Mouse (Mus musculus): ENCODE results near the gene Rbm14. TPM values are rescaled to one million over a fixed set of nuclear protein-coding genes. Genes with fewer than 3 reads are reported as not detected.

Rbm14 gene
- 5.0 TPM for polyA plus RNA-seq (2014; fragmentation: Illumina TruSeq; extraction: RNeasy Lipid Tissue Mini Kit (QIAGEN cat#74804); ENCODE audit: low read depth, low replicate concordance)

GRCm38 (mm10) chr19:4811063-4811908 lies at the start of gene Rbm14, which contains the start of gene Gm21992:
Gene Rbm14, minus strand, starts transcription at chr19:4811634.
Gene Gm21992, minus strand, starts transcription at chr19:4811612.

DNA sequence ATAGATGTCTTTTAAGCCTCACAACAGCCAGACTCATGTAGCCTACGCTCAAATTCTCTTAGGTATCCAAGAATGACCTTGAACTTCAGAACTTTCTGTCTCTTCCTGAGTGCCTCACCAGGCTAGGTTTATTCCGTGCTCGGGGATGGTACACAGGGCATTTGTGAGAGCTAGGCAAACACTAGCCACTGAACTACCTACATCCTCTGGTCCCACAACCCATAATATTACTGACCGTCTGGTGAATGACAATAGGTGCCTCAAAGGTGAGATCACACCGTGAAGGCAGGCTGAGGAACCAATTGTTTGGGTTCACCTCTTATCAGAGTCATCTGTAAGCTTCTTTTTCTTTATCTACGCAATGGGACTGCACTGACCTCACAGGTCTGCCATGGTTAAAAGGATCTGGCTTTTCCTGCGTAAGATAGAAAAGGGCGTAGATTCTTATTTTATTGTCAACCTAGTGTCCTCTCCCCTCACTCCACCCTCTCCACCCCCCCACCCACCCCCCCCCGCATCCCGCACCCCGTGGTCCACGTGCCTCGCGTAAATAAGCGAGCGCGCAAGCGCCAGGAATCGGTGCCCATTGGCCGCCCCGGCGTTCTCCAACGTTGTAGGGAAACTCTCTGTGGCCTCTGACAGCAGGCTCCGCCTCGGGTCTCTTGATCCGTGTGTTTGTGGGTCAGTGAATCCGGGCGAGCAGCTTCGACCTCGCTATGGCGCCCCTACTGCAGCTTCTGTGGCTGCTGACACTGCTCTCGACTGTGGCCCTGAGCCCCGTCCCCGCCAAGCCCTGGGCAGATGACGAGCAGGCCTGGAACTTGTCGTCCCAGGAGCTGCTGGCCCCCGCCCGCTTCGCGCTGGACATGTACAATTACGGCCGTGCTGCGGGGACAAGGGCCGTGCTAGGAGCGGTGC lies 43.4 kb upstream of the Rbm14 start, which contains the start of gene Ctsf:
Ctsf (plus strand) TSS at position 579 of the 918 bp plus-strand sequence.

GRCm38 (mm10) chr19:4839149-4839548 lies 27.7 kb upstream of the Rbm14 start, which contains the start of the genes Ccs and Ccdc87:
Gene Ccs, minus strand, starts transcription at chr19:4839332.
Gene Ccdc87, plus strand, starts transcription at chr19:4839366.

GRCm38 (mm10) chr19:4793831-4794422 lies 17.5 kb downstream of the Rbm14 start, which contains the start of gene Rbm4:
Gene Rbm4, minus strand, starts transcription at chr19:4793901.

DNA sequence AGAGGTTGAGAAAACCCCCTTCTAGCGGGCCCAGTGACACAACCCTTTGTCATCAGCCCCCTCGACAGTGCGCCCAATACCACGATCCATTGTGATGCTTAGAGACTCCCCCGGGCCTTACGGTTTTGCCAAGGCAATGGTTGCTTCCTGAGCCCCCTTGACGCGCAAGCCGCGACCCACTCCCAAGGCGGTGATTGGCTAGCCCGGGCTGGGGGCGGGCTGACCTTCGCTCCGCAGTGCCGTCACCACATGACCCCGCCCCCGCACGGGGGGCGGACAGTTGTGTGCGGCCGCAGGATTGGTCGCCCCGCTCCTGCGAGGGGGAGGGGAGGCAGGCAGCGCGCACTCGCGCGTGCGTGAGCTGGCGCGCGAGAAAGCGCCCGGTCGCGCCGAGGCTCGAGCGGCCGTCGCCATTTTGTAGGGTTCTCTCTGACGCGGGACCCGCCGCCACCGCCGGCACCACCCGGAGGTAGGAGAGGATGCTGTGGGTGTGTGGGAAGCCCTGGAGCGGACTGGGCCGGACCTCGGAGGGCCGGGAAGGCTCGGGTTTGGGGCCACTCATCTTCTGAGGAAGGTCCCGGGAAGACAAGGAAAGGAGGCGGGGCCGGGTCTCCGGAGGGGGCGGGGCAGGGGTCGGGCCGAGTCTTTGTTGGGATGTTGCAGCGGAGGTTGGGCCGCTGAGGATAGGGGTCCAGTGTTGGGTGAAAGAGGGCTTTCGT lies 55.1 kb downstream of the Rbm14 start, which contains the start of gene Rbm4b:
Rbm4b (plus strand) TSS at position 305 of the 719 bp plus-strand sequence.

Other genes with a start within 250 kb of the Rbm14 start
- not detected for gene Lrfn4, start 196.0 kb downstream of the Rbm14 start, polyA plus RNA-seq (2014; fragmentation: Illumina TruSeq; extraction: RNeasy Lipid Tissue Mini Kit (QIAGEN cat#74804); ENCODE audit: low read depth, low replicate concordance)
- 1.6 TPM for gene Rce1, start 186.0 kb downstream of the Rbm14 start, polyA plus RNA-seq (2014; fragmentation: Illumina TruSeq; extraction: RNeasy Lipid Tissue Mini Kit (QIAGEN cat#74804); ENCODE audit: low read depth, low replicate concordance)
- 0.28 TPM for gene Gm960, start 113.0 kb downstream of the Rbm14 start, polyA plus RNA-seq (2014; fragmentation: Illumina TruSeq; extraction: RNeasy Lipid Tissue Mini Kit (QIAGEN cat#74804); ENCODE audit: low read depth, low replicate concordance)
- 1.0 TPM for gene Sptbn2, start 100.5 kb downstream of the Rbm14 start, polyA plus RNA-seq (2014; fragmentation: Illumina TruSeq; extraction: RNeasy Lipid Tissue Mini Kit (QIAGEN cat#74804); ENCODE audit: low read depth, low replicate concordance)
- 14.6 TPM for gene Rbm4b, start 55.1 kb downstream of the Rbm14 start, polyA plus RNA-seq (2014; fragmentation: Illumina TruSeq; extraction: RNeasy Lipid Tissue Mini Kit (QIAGEN cat#74804); ENCODE audit: low read depth, low replicate concordance)
- gene Rbm4, start 17.7 kb downstream of the Rbm14 start, polyA plus RNA-seq (2014; fragmentation: Illumina TruSeq; extraction: RNeasy Lipid Tissue Mini Kit (QIAGEN cat#74804); ENCODE audit: low read depth, low replicate concordance), result 8.5 TPM
- 15.8 TPM for gene Gm21992, start within 50 bp of the Rbm14 start, polyA plus RNA-seq (2014; fragmentation: Illumina TruSeq; extraction: RNeasy Lipid Tissue Mini Kit (QIAGEN cat#74804); ENCODE audit: low read depth, low replicate concordance)
- gene Ccs, start 27.7 kb upstream of the Rbm14 start, polyA plus RNA-seq (2014; fragmentation: Illumina TruSeq; extraction: RNeasy Lipid Tissue Mini Kit (QIAGEN cat#74804); ENCODE audit: low read depth, low replicate concordance), result 1.3 TPM
- 0.12 TPM for gene Ccdc87, start 27.7 kb upstream of the Rbm14 start, polyA plus RNA-seq (2014; fragmentation: Illumina TruSeq; extraction: RNeasy Lipid Tissue Mini Kit (QIAGEN cat#74804); ENCODE audit: low read depth, low replicate concordance)
- 29.8 TPM for gene Ctsf, start 43.5 kb upstream of the Rbm14 start, polyA plus RNA-seq (2014; fragmentation: Illumina TruSeq; extraction: RNeasy Lipid Tissue Mini Kit (QIAGEN cat#74804); ENCODE audit: low read depth, low replicate concordance)
- gene Actn3, start 66.3 kb upstream of the Rbm14 start, polyA plus RNA-seq (2014; fragmentation: Illumina TruSeq; extraction: RNeasy Lipid Tissue Mini Kit (QIAGEN cat#74804); ENCODE audit: low read depth, low replicate concordance), result not detected
- gene Zdhhc24, start 67.0 kb upstream of the Rbm14 start, polyA plus RNA-seq (2014; fragmentation: Illumina TruSeq; extraction: RNeasy Lipid Tissue Mini Kit (QIAGEN cat#74804); ENCODE audit: low read depth, low replicate concordance), result 18.3 TPM
- 6.8 TPM for gene Bbs1, start 95.0 kb upstream of the Rbm14 start, polyA plus RNA-seq (2014; fragmentation: Illumina TruSeq; extraction: RNeasy Lipid Tissue Mini Kit (QIAGEN cat#74804); ENCODE audit: low read depth, low replicate concordance)
- gene Dpp3, start 116.7 kb upstream of the Rbm14 start, polyA plus RNA-seq (2014; fragmentation: Illumina TruSeq; extraction: RNeasy Lipid Tissue Mini Kit (QIAGEN cat#74804); ENCODE audit: low read depth, low replicate concordance), result 1.1 TPM
- 0.44 TPM for gene Peli3, start 131.5 kb upstream of the Rbm14 start, polyA plus RNA-seq (2014; fragmentation: Illumina TruSeq; extraction: RNeasy Lipid Tissue Mini Kit (QIAGEN cat#74804); ENCODE audit: low read depth, low replicate concordance)
- 20.5 TPM for gene Mrpl11, start 150.5 kb upstream of the Rbm14 start, polyA plus RNA-seq (2014; fragmentation: Illumina TruSeq; extraction: RNeasy Lipid Tissue Mini Kit (QIAGEN cat#74804); ENCODE audit: low read depth, low replicate concordance)
- gene Npas4, start 178.7 kb upstream of the Rbm14 start, polyA plus RNA-seq (2014; fragmentation: Illumina TruSeq; extraction: RNeasy Lipid Tissue Mini Kit (QIAGEN cat#74804); ENCODE audit: low read depth, low replicate concordance), result not detected
- not detected for gene Slc29a2, start 212.2 kb upstream of the Rbm14 start, polyA plus RNA-seq (2014; fragmentation: Illumina TruSeq; extraction: RNeasy Lipid Tissue Mini Kit (QIAGEN cat#74804); ENCODE audit: low read depth, low replicate concordance)
- gene B4gat1, start 227.2 kb upstream of the Rbm14 start, polyA plus RNA-seq (2014; fragmentation: Illumina TruSeq; extraction: RNeasy Lipid Tissue Mini Kit (QIAGEN cat#74804); ENCODE audit: low read depth, low replicate concordance), result 26.8 TPM
- 0.85 TPM for gene AC124502.3, start 227.3 kb upstream of the Rbm14 start, polyA plus RNA-seq (2014; fragmentation: Illumina TruSeq; extraction: RNeasy Lipid Tissue Mini Kit (QIAGEN cat#74804); ENCODE audit: low read depth, low replicate concordance)
- not detected for gene Brms1, start 229.7 kb upstream of the Rbm14 start, polyA plus RNA-seq (2014; fragmentation: Illumina TruSeq; extraction: RNeasy Lipid Tissue Mini Kit (QIAGEN cat#74804); ENCODE audit: low read depth, low replicate concordance)
- 0.16 TPM for gene Rin1, start 238.8 kb upstream of the Rbm14 start, polyA plus RNA-seq (2014; fragmentation: Illumina TruSeq; extraction: RNeasy Lipid Tissue Mini Kit (QIAGEN cat#74804); ENCODE audit: low read depth, low replicate concordance)

Data from kidney, adult 10 weeks (tissue).